Mouse (Mus musculus) heart, postnatal 36 days (tissue): Measurements from ENCODE around the gene Msantd4. TPM values are rescaled to one million over a fixed set of nuclear protein-coding genes. Genes with fewer than 3 reads are reported as not detected.
"Not testable (repeated sequence)": the region's sequence is repeated elsewhere in the genome, so short reads cannot be mapped to it uniquely, and the experiment has no call there.

Experiments used
- DNase-seq, 2 experiments: peaks; one replicate each; pipeline ENCODE4 v3.0.0; 2021 to 2022
- intact Hi-C: fragments of 180-260 bp; cut with DNase I; formaldehyde crosslinking; loops from one replicate; pipeline ENCODE4 v1.15.1; 2025
- microRNA-seq, 2 experiments: library from miRNA; unstranded; fragments of <30 nt; microRNA quantifications; one replicate each; pipeline ENCODE4 v1.2.0; 2021; ENCODE audit warnings: borderline number of aligned reads in 2 of 2
- total RNA-seq, 2 experiments: library from RNA; stranded (reverse); gene quantifications; 2 replicates each; pipeline ENCODE4 v1.2.3; 2021

Msantd4 gene
- total RNA-seq = 10 to 100 TPM; 39.5 to 40.9 TPM

DNA sequence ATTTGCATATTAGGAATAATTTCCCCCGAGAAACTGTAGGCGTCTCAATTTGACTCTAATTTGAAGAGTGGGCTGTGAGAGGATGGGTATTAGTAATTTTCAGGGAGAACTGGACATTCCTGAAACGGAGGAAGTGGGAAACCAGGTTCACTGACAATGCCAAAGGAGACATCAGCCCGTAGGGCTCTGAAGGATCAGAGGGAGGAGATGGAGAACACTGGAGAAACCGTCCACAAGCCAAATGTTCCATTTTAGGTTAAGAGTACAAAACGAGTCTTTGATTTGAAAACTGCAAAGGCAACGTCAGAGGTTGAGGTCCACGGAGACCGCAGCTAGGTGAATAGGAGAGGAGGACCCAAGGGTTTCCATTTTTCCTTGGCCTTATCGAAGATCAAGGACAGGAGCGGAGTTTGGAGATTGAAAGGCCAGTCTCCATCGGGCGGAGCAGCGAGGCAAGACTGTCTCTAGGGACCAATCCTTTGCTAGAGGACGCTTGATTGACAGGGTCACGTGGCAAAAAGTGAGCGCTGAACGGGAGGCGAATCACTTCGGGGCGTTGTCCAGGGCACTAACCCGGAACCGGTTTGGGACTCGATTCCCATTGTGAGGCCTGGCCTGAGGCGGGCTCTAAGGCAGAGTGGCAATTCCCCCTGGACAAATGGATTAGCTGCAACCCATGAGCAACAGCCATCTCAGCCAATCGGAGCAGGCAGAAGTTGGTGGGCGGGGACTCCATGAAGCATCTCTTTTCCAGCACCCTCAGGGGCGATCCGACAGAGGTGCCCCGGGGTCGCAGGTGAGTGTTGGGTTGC lies at the start of gene Msantd4:
Gene Msantd4, plus strand, starts transcription at position 735 of the 812 bp plus-strand sequence.
- peak; percentile 92 to 93 for DNase-seq
- intact Hi-C loops = loop anchor here (2.0 to 10.0 kb wide), 2 partner anchors 67 to 971 kb away; partner anchors contain the start of genes Aasdhppt, Cwf19l2 and Kbtbd3

DNA sequence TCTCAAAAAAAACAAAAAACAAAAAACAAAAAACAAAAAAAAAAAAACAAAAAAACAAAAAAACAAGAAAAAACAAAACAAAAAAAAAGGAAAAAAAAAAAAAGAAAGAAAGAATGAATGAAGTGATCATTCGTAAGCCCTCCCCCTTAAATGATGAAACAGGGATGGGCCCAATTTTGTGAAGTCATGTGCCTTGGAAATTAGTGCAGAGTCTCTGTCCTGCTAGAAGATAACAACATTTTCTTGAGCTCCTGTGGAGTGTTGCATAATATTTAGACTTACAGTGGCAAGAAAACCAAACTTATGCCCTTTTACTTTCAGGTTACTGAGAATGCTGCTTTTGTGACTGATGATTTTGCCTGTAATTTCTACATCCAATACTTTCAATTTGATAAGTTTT lies 23.2 kb upstream of the Msantd4 start:
- no peak for DNase-seq
- intact Hi-C loops = no loop called here

DNA sequence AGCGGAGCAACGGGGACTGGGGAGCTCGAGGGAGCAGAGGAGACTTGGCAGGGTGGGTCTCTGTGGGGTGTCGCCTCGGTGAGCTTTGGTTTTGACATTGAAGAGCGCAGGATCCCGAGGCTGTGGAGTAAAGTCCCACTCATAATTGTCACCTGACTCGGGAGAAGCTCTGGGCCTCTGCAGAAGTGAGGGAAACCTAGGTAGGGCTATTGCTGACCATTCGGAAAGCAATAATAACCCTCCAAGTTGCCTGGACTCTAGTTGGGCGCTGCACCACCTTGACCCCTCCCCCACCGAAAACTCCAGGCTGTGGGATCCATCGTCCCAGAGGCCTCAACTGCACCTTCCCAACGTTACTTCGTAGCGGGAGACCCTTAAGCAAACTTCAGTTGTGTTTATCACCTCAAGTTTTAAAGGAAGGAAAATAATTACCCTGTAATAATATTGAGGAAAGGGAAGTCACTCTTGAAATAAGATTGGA lies 318 bp downstream of the Msantd4 start:
- intact Hi-C loops = loop anchor here (2.0 to 10.0 kb wide), 2 partner anchors 68 to 972 kb away; partner anchors contain the start of genes Aasdhppt, Cwf19l2 and Kbtbd3
- DNase-seq = no peak

DNA sequence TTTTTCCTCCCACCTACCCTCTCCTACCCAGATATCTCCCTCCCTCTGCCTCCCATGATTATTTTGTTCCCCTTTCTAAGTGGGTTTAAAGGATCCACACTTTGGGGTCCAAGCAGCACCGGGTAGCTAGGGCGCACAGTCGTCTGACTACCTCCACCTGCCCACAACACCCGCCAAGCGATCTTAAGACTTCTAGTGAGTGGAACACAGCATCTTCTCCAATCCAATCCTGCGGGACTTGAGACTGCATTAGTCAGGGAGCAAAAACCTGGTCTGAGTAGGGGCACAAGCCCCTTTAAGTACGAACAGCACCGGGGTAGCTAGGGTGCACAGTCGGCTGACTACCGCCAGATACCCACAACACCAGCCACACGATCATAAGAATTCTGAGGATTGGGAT lies 24.4 kb downstream of the Msantd4 start:
- intact Hi-C loops, DNase-seq: not testable (repeated sequence)

Small RNA genes within 50 kb of the gene (microRNA-seq; reads per million reads assigned to microRNA genes)
- 0 reads per million in 2 experiments for gene Gm23992

Other genes with a start within 250 kb of the Msantd4 start
- gene Aasdhppt, start 67.1 kb upstream of the Msantd4 start, total RNA-seq = 10 to 100 TPM; 19.0 to 19.7 TPM
- gene Kbtbd3, start 66.7 kb upstream of the Msantd4 start, total RNA-seq = 1 to 10 TPM; 8.0 to 8.9 TPM